Mouse (Mus musculus) hindbrain, postnatal 0 days (tissue): ENCODE results near the gene Fmo6. TPM values are rescaled to one million over a fixed set of nuclear protein-coding genes. Genes with fewer than 3 reads are reported as not detected.

ENCODE experiments used
- ATAC-seq: fragments of 200-750 bp; cut with Nextera tagmentation; 2 replicates; pipeline ENCODE4 v1.8.0; 2017; ENCODE audit warnings: mild to moderate bottlenecking, moderate TSS enrichment, moderate library complexity
- DNase-seq: peaks from one replicate; pipeline ENCODE4 v3.0.0-alpha.2; 2015; ENCODE audit warnings: low spot score
- H3K27ac ChIP-seq: fragments of 300-500 bp; sonication (generic); 2 replicates; pipeline ENCODE4 v1.5.1; 2014; ENCODE audit warnings: mild to moderate bottlenecking
- H3K27me3 ChIP-seq: fragments of 300-500 bp; sonication (generic); 2 replicates; pipeline ENCODE4 v1.6.1; 2014; ENCODE audit warnings: low read length, mixed read lengths; ENCODE audit not compliant: insufficient read depth
- H3K36me3 ChIP-seq: fragments of 300-500 bp; sonication (generic); 2 replicates; pipeline ENCODE4 v1.6.1; 2014; ENCODE audit warnings: low read length, mixed read lengths; ENCODE audit not compliant: insufficient read depth
- H3K4me1 ChIP-seq: fragments of 300-500 bp; sonication (generic); 2 replicates; pipeline ENCODE4 v1.6.1; 2014; ENCODE audit warnings: antibody characterized with exemption, low read length, mixed read lengths; ENCODE audit not compliant: insufficient read depth
- H3K4me2 ChIP-seq: fragments of 300-500 bp; sonication (generic); 2 replicates; pipeline ENCODE4 v1.6.1; 2014; ENCODE audit warnings: low read depth, mild to moderate bottlenecking, low read length, moderate library complexity, mixed read lengths
- H3K4me3 ChIP-seq: fragments of 300-500 bp; sonication (generic); 2 replicates; pipeline ENCODE4 v1.5.1; 2014; ENCODE audit warnings: low read length
- H3K9ac ChIP-seq: fragments of 300-500 bp; sonication (generic); replicated peaks from 2 replicates; pipeline ENCODE4 v1.6.1; 2014; ENCODE audit warnings: mild to moderate bottlenecking, low read length, moderate library complexity, mixed read lengths
- H3K9me3 ChIP-seq: fragments of 300-500 bp; sonication (generic); 2 replicates; pipeline ENCODE4 v1.6.1; 2016; ENCODE audit warnings: low read length, mixed read lengths
- CTCF ChIP-seq: IDR thresholded peaks from 2 replicates; pipeline ENCODE4 v1.5.1; 2016; ENCODE audit warnings: antibody characterized with exemption, control low read depth, low read depth
- WGBS: fragments of 180-500 bp; shearing (Covaris S2); extraction: QIAGEN DNeasy Blood & Tissue Kit; methylation state at CpG from one replicate; pipeline ENCODE4 v1.1.7; 2014; 5-methylcytosine and 5-hydroxymethylcytosine counted together
- polyA plus RNA-seq: library from polyadenylated mRNA; unstranded; fragments of >200 nt; fragmentation: Nextera tagmentation; extraction: Ambion mirVana; gene quantifications from 2 replicates; pipeline ENCODE4 v1.2.1, GENCODE M21; 2015
- total RNA-seq: library from RNA; depleted of rRNA; stranded (reverse); fragments of >200 nt; gene quantifications from 2 replicates; pipeline ENCODE4 v1.2.3, GENCODE M21; 2014

Gene Fmo6
- total and polyA plus RNA-seq, 2 experiments from 2014 or later = not detected

DNA sequence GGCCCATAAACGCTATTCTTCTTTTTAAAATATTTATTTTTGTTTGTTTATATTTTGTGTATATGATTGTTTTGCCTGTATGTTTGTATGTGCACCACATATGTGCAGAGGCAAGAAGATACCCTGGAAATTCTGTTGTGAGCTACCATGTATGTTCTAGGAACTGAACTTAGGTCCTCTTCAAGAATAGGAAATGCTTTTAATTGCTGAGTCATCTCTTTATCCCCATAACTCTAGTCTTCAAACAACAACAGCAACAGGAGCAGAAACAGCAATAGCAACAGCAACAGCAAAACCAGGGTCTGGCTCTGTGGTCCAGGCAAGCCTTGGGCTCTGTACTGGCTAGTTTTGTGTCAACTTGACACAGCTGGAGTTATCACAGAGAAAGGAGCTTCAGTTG is 12.4 kb upstream of the Fmo6 start:
- Histone ChIP-seq H3K9ac (no peak overlapping the region), H3K36me3 (no peaks in the 10 kb centered on the region), H3K9me3 (no peaks in the 10 kb centered on the region), H3K4me1 (no peaks in the 10 kb centered on the region), H3K4me2 (no peak overlapping the region), H3K27ac (no peak overlapping the region), H3K4me3 (no peak overlapping the region), H3K27me3 (no peaks in the 10 kb centered on the region)
- ATAC-seq (no peak), DNase-seq (no peak)
- 96% methylated on average over 1 of the region's 1 CpGs for WGBS
- no peak for TF ChIP-seq CTCF

GRCm38 (mm10) chr1:162947934-162948333 is 10.6 kb upstream of the Fmo6 start:
- DNase-seq = no peak
- Histone ChIP-seq H3K9me3 (no peaks in the 10 kb centered on the region), H3K4me3 (no peak overlapping the region), H3K9ac (no peak overlapping the region), H3K36me3 (no peaks in the 10 kb centered on the region), H3K27ac (no peak overlapping the region), H3K27me3 (no peaks in the 10 kb centered on the region), H3K4me1 (no peaks in the 10 kb centered on the region), H3K4me2 (no peak overlapping the region)
- no peak for ATAC-seq
- no peak for TF ChIP-seq CTCF
- WGBS = 78% methylated on average over 6 of the region's 6 CpGs

DNA sequence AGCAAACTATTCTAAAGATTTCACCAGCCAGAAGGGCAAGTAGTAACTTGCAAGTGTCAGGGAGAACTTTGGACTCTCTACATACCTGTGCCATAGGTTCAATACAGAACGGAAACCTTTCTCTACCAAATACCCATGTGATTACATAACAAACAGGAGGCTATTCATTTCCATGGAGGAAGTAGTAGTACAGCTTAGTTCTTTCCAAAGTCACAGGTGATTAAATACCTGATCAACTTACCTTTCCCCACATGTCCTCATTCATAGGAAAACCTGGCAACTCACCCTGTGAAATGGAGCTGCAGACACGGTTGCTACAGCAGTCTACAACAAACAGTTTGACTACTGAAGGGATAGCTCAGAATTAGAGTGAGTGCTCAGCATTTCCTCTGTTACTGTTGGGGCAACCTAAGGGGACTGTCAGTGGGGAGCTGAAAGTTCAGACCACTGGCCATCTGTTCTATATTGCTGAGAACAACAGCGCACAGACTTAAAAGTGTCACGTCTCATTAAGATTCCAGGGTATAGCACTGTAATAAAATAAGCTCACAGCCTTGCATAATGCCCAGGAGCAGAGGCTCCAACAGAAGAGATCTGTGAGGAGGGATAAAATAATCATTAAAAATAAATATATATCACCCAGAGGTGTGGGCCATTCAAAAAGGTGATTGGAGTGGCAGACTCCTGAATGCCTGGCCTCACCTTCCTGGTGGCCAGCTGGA is 9.7 kb upstream of the Fmo6 start:
- Histone ChIP-seq H3K4me3 (no peak overlapping the region), H3K4me2 (no peak overlapping the region), H3K4me1 (no peaks in the 10 kb centered on the region), H3K9me3 (no peaks in the 10 kb centered on the region), H3K27me3 (no peaks in the 10 kb centered on the region), H3K9ac (no peak overlapping the region), H3K36me3 (no peaks in the 10 kb centered on the region), H3K27ac (no peak overlapping the region)
- ATAC-seq (no peak), DNase-seq (no peak)
- no peak for TF ChIP-seq CTCF
- WGBS = 64% methylated on average over 4 of the region's 4 CpGs

GRCm38 (mm10) chr1:162943700-162944099 is 6.4 kb upstream of the Fmo6 start:
- no peaks in the 10 kb centered on the region for H3K9me3 ChIP-seq
- H3K27ac ChIP-seq = no peak overlapping the region
- no peaks in the 10 kb centered on the region for H3K36me3 ChIP-seq
- whole genome bisulfite sequencing = 76% methylated on average over 6 of the region's 6 CpGs
- DNase-seq (no peak), ATAC-seq (no peak)
- TF ChIP-seq CTCF = no peak
- no peak overlapping the region for H3K4me3 ChIP-seq
- no peak overlapping the region for H3K9ac ChIP-seq
- no peaks in the 10 kb centered on the region for H3K27me3 ChIP-seq
- no peaks in the 10 kb centered on the region for H3K4me1 ChIP-seq
- no peak overlapping the region for H3K4me2 ChIP-seq

GRCm38 (mm10) chr1:162938696-162939351 is 1.5 kb upstream of the Fmo6 start:
- H3K27ac ChIP-seq = no peak overlapping the region
- no peaks in the 10 kb centered on the region for H3K9me3 ChIP-seq
- no peaks in the 10 kb centered on the region for H3K36me3 ChIP-seq
- H3K27me3 ChIP-seq = no peaks in the 10 kb centered on the region
- H3K4me1 ChIP-seq = no peaks in the 10 kb centered on the region
- DNase-seq = no peak
- WGBS = 79% methylated on average over 4 of the region's 4 CpGs
- ATAC-seq = no peak
- H3K4me2 ChIP-seq = no peak overlapping the region
- no peak for TF ChIP-seq CTCF
- H3K4me3 ChIP-seq = no peak overlapping the region
- no peak overlapping the region for H3K9ac ChIP-seq

GRCm38 (mm10) chr1:162937970-162938695 is 818 bp upstream of the Fmo6 start:
- no peak overlapping the region for H3K9ac ChIP-seq
- no peaks in the 10 kb centered on the region for H3K9me3 ChIP-seq
- ATAC-seq (no peak), DNase-seq (no peak)
- no peak overlapping the region for H3K4me2 ChIP-seq
- no peaks in the 10 kb centered on the region for H3K27me3 ChIP-seq
- H3K36me3 ChIP-seq = no peaks in the 10 kb centered on the region
- H3K27ac ChIP-seq = no peak overlapping the region
- no peak for TF ChIP-seq CTCF
- WGBS = 78% methylated on average over 5 of the region's 5 CpGs
- no peak overlapping the region for H3K4me3 ChIP-seq
- no peaks in the 10 kb centered on the region for H3K4me1 ChIP-seq
